Mouse (Mus musculus): ENCODE results near the gene BC048507.
"Not testable (repeated sequence)": the region's sequence is repeated elsewhere in the genome, so short reads cannot be mapped to it uniquely, and the experiment has no call there.

DNA sequence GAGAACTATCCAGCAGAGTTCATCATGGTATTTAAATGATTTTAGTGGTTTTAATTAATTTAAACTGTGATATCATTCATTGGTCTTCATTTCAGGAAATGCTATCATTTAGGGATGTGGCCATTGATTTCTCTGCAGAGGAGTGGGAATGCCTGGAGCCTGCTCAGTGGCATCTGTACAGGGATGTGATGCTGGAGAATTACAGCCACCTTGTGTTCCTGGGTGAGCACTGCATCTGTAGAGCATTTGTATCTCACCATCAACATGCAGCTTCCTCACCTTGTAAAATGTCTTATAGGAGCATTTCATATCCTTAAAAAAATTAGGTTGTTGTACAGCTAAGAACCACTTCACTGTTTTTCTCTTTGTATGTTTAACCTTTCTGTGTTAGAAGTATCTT is 30.0 kb upstream of the BC048507 start:
- not testable (repeated sequence) for TF ChIP-seq CTCF (IDR thresholded peaks at IDR 0.05; ENCODE audit: control insufficient read depth, insufficient read depth, insufficient read length); MAX (IDR thresholded peaks at IDR 0.05); USF1 (IDR thresholded peaks at IDR 0.05; ENCODE audit: low read depth); CEBPB (IDR thresholded peaks at IDR 0.05; ENCODE audit: low read depth); MYOG (IDR thresholded peaks at IDR 0.05; ENCODE audit: control insufficient read depth, extremely low read depth, insufficient read length)
